Mouse (Mus musculus) embryonic fibroblast, embryonic 13.5 days (primary cell): ENCODE results near the gene Tnnc1.

ENCODE experiments used
- CTCF ChIP-seq: IDR thresholded peaks from 2 replicates; pipeline ENCODE4 v1.5.1; 2011; ENCODE audit warnings: mild to moderate bottlenecking, control low read depth, low read length, moderate library complexity, borderline replicate concordance; ENCODE audit not compliant: insufficient read depth
- POLR2A ChIP-seq: IDR thresholded peaks from 2 replicates; pipeline ENCODE4 v1.6.1; 2011; ENCODE audit warnings: low read depth, mild to moderate bottlenecking, control low read depth, low read length, moderate library complexity

GRCm38 (mm10) chr14:31188771-31189181, 19.3 kb upstream of the Tnnc1 start:
- TF ChIP-seq CTCF (no peak), POLR2A (no peak)
